Mouse (Mus musculus) ovary, adult 18-20 months (tissue): ENCODE data around the gene Gm45808.
"Not testable (repeated sequence)": the region's sequence is repeated elsewhere in the genome, so short reads cannot be mapped to it uniquely, and the experiment has no call there.

ENCODE experiments used
- DNase-seq: peaks from one replicate; pipeline ENCODE4 v3.0.0; 2022; ENCODE audit warnings: low spot score, mixed read lengths

Gm45808 gene

GRCm38 (mm10) chr7:45486761-45487415, at the start of gene Gm45808:
Gene Gm45808, minus strand, starts transcription at chr7:45486811.
- DNase-seq: no peak

DNA sequence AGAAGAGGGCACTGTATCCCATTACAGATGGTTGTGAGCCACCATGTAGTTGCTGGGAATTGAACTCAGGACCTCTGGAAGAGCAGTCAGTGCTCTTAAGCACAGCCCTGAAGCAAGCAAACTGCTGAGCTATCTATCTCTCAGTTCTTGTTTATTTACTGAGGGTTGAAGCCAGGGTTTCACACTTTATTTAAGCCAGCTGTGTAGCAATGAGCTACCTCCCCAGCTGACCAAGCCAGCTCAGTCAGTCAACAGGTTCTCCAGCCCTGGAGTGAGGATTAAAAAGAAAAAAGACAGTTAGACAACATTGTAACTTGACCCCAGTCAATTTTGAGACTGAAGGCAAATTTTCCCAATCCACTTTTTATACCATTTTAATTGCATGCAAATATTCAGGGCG, 49.1 kb upstream of the Gm45808 start:
- no peak for DNase-seq

- DNase-seq: no peak
Observed at GRCm38 (mm10) chr7:45530643-45531042, 44.0 kb upstream of the Gm45808 start.

- DNase-seq: no peak
Observed at GRCm38 (mm10) chr7:45529461-45529860, 42.9 kb upstream of the Gm45808 start.

GRCm38 (mm10) chr7:45527169-45527568, 40.6 kb upstream of the Gm45808 start:
- not testable (repeated sequence) for DNase-seq

GRCm38 (mm10) chr7:45526474-45527120, 40.0 kb upstream of the Gm45808 start:
- no peak for DNase-seq

GRCm38 (mm10) chr7:45525809-45526473, 39.3 kb upstream of the Gm45808 start, which contains the start of the genes Ppp1r15a and Plekha4:
Gene Ppp1r15a, minus strand, starts transcription at chr7:45526268.
Gene Plekha4, plus strand, starts transcription at chr7:45526330.
- peak; percentile 89 for DNase-seq

- DNase-seq: peak; percentile 82
Observed at GRCm38 (mm10) chr7:45524841-45525621, 38.4 kb upstream of the Gm45808 start.

DNA sequence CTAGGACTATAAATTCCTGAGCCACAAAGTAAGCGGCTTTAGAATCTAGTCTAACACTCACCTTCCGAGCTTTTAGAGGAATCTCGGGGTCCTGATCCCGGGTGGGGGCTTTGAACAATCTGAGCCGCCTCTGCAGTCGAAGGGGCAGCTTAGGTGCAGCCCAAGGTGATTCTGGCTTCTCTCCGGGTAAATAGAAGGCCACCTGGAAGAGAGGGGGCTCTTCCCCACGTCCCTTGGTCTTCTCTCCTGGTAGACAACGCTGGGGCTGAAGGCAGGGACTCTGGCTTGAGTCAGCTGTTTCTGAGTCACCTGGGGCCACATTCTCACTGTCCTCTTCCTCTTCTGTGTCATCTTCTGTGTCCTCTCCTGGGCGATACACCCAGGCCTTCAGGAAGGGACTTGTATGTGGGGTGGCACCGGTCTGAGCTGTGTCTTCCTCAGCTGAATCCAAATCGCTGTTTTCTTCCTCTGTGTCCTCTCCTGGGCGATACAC, 37.1 kb upstream of the Gm45808 start:
- DNase-seq: no peak

DNA sequence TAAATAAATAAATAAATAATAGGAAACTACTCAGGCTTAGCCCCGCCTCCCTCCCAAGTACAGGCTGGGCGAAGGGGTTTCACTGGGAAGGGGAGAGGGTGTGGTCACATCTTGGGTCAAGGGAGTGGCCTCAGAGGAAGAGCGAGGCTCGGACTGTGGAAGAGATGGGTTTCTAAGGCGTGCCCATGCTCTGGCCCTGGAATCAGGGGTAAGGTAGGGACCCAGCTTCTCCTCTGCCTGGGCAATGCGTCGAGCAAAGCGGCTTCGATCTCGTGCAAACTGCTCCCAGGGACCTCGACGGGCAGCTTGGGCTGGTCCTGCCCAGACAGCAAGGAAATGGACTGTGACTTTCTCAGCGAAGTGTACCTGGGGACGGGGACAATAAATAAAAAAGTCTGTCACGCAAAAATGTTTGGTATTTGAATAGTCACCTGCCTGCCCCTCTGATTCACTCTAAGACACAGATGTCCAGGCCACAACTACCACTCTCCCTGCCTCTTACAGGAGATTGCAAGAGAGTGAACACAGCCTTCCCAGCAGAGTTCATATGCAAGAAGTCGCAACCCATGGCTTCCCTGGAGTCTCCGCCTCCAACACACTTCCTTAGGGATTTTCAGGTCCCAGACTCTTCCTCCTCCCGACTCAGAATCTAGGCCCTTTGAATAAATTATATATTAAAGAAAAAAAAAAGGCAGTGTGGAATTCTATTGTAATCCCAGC, 36.5 kb upstream of the Gm45808 start:
- DNase-seq: no peak

GRCm38 (mm10) chr7:45522194-45522752, 35.7 kb upstream of the Gm45808 start:
- DNase-seq: no peak

DNA sequence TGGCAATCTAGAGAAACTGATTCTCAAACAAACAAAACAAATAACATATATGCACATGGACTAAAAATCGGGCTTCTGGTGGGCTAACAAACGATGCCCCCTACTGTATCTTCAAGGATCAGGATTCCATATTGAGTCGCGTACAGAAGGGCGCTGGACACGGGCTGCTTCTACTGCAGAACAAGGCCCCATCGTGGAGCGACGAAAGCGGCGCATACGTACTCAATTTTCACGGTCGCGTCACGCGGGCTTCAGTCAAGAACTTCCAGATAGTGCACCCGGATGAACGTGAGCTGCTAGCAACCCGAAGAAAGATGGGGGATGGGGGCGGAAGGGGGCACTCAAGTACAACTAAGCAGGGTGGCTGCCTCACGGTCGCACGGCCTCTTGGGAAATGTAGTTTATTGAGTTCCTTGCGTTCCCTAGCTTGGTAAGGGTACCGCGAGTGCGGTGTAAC, 35.1 kb upstream of the Gm45808 start:
- DNase-seq: peak; percentile 81

- DNase-seq: no peak
Observed at GRCm38 (mm10) chr7:45520605-45521004, 34.0 kb upstream of the Gm45808 start.

DNA sequence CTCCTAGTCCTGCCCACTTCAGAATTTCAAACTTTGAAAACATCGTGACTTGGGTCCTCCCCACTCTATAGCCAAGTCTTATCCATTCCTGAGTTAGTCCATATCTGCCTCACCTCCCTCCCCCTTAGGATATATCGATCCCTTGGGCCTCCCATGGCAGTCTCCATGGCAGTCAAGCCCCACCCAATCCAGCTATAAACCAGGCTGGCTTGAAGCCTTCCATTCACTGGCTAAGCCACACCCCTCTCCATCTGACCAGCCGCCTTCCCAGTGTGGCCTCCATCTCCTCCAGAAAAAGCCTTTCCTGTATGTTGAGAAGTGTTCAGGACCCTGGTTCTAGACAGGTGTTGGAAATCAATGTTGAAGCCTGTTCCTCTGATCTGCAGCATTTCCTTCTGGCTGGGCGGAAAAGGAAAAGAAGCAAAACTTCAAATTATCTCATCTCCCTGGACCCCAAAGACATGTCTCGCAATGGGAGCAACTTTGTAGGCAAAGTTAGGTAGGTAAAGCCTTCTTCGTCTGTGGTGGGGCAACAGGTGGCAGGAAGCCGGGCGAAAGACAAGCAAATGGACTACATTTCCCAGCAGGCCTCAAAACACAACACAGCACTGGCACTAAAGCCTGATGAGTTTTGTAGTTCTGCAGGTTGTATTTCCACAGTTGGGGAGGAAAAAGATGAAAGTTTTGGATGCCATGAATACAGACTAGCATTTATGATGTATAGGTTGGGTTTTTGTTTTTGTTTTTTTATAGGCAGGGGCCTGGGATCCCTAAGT, 32.9 kb upstream of the Gm45808 start:
- DNase-seq: no peak

DNA sequence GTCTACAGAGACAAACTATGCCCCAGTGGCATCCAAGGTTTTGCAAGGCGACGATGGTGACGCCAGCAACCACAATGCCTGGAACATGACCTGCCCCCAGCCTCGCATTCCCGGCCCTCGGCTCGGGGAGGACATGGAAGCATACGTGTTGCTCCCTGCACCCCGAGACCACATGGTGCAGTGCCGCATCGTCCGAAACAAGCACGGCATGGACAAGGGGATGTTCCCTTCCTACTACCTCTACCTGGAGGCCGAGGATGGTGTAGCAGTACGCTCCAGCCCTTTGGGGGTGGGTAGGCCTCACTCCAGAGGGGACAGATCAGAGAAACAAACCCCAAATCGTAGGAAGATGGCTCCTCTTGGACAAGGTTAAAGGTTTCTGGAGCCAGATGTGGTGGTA, 32.0 kb upstream of the Gm45808 start:
- no peak for DNase-seq

DNA sequence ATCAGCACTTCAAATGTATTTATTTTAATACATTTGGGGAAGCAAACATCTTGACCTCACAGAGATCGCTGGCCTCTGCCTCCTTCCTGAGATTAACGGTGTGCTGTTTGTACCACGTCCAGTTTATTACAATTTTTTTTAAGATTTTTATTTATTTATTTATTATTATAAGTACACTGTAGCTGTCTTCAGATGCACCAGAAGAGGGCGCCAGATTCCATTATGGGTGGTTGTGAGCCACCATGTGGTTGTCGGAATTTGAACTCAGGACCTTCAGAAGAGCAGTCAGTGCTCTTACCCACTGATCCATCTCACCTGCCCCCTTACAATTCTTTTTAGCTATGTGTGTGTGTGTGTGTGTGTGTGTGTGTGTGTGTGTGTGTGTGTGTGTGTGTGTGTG, 30.2 kb upstream of the Gm45808 start:
- not testable (repeated sequence) for DNase-seq

- DNase-seq: no peak
Observed at GRCm38 (mm10) chr7:45515436-45515835, 28.8 kb upstream of the Gm45808 start.

DNA sequence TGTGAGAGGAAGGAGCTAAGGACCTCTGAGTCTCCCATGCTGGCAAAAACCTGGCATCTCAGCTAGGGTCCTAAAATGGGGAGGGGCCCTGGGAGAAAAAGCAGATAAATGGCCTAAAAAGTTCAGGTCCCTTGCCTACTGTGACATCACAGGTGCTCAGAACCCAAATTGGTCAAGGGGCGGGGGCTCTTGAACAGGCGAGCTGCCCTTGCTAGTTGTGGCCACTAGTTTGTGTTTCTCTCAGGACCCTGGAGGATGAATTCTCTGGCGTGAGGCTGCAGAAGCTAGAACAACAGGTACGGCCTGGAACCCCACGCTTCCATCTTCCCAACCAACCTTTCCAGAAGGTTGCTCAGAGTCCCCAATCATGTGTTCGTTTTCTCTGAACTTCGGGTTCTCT, 27.8 kb upstream of the Gm45808 start:
- DNase-seq: no peak

- peak; percentile 84 for DNase-seq
Observed at GRCm38 (mm10) chr7:45509912-45510787, 23.5 kb upstream of the Gm45808 start, which contains the start of gene Nucb1. Gene Nucb1, minus strand, starts transcription at chr7:45510406.
